Mouse (Mus musculus) embryonic facial prominence, embryonic 10.5 days (tissue): ENCODE data around the gene Rcor1. TPM values are rescaled to one million over a fixed set of nuclear protein-coding genes. Genes with fewer than 3 reads are reported as not detected.

ENCODE experiments used
- DNase-seq: peaks from one replicate; pipeline ENCODE4 v3.0.0-alpha.2; 2017; ENCODE audit warnings: low spot score
- H3K27ac ChIP-seq: fragments of 300-500 bp; sonication (generic); replicated peaks from 2 replicates; pipeline ENCODE4 v1.5.1; 2016; ENCODE audit warnings: mild to moderate bottlenecking
- H3K27me3 ChIP-seq: fragments of 300-500 bp; sonication (generic); replicated peaks from 2 replicates; pipeline ENCODE4 v1.6.1; 2016; ENCODE audit warnings: low read depth, mild to moderate bottlenecking; ENCODE audit not compliant: poor library complexity, severe bottlenecking
- H3K36me3 ChIP-seq: fragments of 300-500 bp; sonication (generic); replicated peaks from 2 replicates; pipeline ENCODE4 v1.6.1; 2016; ENCODE audit warnings: mild to moderate bottlenecking, moderate library complexity
- H3K4me1 ChIP-seq: fragments of 300-500 bp; sonication (generic); 2 replicates; pipeline ENCODE4 v1.6.1; 2016
- H3K4me3 ChIP-seq: fragments of 300-500 bp; sonication (generic); 2 replicates; pipeline ENCODE4 v1.5.1; 2016; ENCODE audit warnings: mild to moderate bottlenecking, moderate library complexity
- H3K9me3 ChIP-seq: fragments of 300-500 bp; sonication (generic); 2 replicates; pipeline ENCODE4 v1.6.1; 2016; ENCODE audit warnings: mild to moderate bottlenecking
- WGBS: fragments of 180-500 bp; shearing (Covaris S2); methylation state at CpG from one replicate; pipeline ENCODE4 v1.1.7; 2016; 5-methylcytosine and 5-hydroxymethylcytosine counted together
- polyA plus RNA-seq: library from polyadenylated mRNA; unstranded; fragments of >200 nt; fragmentation: Nextera tagmentation; extraction: Ambion mirVana; gene quantifications from 2 replicates; pipeline ENCODE4 v1.2.1, GENCODE M21; 2016

Rcor1 gene
- 7.4 and 8.0 TPM in 2 replicates for polyA plus RNA-seq

DNA sequence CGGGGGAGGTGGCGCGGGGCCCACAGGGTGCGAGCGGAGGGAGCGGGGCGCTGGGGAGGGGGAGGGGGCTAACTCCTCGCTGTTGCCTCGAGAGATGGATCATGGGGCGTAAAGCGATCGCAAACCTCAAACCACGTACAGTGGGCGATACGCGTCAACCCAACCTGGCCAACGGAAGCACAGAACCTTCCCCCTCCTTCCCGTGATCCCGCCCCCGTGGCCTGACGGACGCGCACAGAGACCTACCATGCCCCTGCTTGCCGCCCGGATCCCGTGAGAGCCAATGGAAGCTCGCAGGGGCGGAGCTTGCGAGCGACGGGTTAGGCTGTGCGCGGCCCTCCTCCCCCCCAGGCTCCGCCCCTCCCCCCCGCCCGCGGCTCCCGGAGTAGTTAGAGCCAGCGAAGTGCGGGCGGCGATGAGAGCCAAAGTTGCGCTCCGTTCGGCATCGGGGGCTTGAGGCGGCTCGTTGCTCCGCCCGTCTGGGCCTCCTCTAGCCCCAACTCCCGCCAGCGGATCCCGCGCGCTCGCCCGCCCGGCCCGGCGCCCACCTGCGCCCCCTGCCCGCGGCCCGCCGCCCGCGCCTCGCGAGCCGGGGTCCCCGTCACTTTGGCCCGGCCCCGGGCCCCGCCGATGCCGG is at the start of gene Rcor1:
Gene Rcor1, plus strand, starts transcription at position 376 of the 637 bp plus-strand sequence.
- peak within 1 kb of the TSS; percentile 98 for H3K4me3 ChIP-seq
- H3K9me3 ChIP-seq: no peaks in the 10 kb centered on the region
- H3K4me1 ChIP-seq: peaks cover 40% of the 10 kb centered on the region
- H3K36me3 ChIP-seq: peaks cover 19% of the 10 kb centered on the region
- WGBS: under 1% methylated on average over 76 of the region's 76 CpGs
- H3K27ac ChIP-seq: peak within 1 kb of the TSS; percentile 97
- H3K27me3 ChIP-seq: no peaks in the 10 kb centered on the region
- peak; percentile 100 for DNase-seq

DNA sequence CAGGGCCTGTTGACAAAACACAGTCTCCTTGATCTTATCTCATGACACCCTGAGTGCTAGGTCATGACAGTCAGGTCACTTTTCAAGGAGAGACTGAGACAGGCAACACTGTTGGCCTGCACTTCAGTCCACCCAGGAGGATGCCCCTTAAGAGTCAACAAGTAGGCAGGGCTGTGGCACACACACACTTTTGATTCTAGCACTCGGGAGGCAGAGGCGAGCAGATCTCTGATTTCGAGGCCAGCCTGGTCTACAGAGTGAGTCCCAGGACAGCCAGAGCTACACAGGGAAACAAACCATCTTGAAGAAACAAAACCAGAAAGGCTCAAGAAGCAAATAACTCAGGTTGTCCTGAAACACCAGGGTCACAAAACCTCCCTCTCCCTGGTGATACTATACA is 49.7 kb upstream of the Rcor1 start:
- H3K27ac ChIP-seq: no peak overlapping the region
- DNase-seq: no peak
- WGBS: 83% methylated on average over 3 of the region's 3 CpGs
- H3K9me3 ChIP-seq: no peaks in the 10 kb centered on the region
- no peaks in the 10 kb centered on the region for H3K36me3 ChIP-seq
- H3K27me3 ChIP-seq: no peaks in the 10 kb centered on the region
- no peak overlapping the region for H3K4me3 ChIP-seq
- H3K4me1 ChIP-seq: peaks cover 23% of the 10 kb centered on the region

DNA sequence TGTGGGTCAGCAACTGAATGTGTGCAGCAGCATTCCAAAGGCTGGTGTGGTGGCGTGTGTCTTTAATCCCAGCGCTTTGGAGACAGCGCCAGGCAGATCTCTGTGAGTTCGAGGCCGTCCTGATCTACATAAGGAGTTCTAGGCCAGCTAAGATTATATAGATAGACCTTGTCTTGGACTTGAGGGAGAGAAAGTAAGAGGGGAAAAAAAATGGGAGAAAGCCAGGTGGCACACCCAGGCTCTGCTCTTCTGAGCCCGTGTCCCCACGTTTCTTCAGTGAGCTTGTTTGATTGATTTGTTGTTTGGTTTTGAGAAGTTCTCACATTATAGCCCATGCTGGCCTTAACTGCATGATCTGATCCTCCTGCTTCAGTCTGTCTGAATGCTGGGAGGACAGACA is 48.7 kb upstream of the Rcor1 start:
- Histone ChIP-seq H3K9me3 (no peaks in the 10 kb centered on the region), H3K27me3 (no peaks in the 10 kb centered on the region), H3K4me1 (peaks cover 27% of the 10 kb centered on the region), H3K36me3 (no peaks in the 10 kb centered on the region), H3K4me3 (no peak overlapping the region), H3K27ac (no peak overlapping the region)
- DNase-seq: no peak
- WGBS: 93% methylated on average over 7 of the region's 7 CpGs

- Histone ChIP-seq H3K4me1 (peaks cover 27% of the 10 kb centered on the region), H3K9me3 (no peaks in the 10 kb centered on the region), H3K27ac (peak overlapping the region; percentile 91), H3K4me3 (peak overlapping the region; percentile 67), H3K27me3 (no peaks in the 10 kb centered on the region), H3K36me3 (no peaks in the 10 kb centered on the region)
- peak; percentile 88 for DNase-seq
- 1% methylated on average over 23 of the region's 23 CpGs for WGBS
Measured at GRCm38 (mm10) chr12:110991361-110992127, 47.6 kb upstream of the Rcor1 start.

DNA sequence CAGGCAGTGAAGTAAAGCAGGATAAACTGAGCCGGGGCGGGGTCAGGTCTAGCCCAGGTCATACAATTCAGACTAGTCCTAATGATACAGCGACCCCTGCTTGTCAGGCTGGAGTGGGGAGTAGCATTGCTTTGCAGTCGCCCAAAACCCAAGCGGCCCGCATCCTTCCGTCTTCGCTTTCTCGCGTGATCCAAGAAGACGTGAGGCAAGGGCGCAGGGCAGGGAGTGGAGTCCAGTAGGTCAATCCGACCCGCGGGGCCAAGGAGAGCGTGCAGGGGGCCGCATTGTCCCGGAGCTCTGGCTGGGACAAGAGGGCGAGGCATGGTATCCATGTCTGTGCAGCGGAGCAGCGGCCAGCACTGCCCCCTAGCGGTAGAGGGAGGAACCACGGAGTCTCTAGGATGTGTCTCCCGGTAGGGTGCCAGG is 47.0 kb upstream of the Rcor1 start:
- Histone ChIP-seq H3K4me3 (peak overlapping the region; percentile 67), H3K9me3 (no peaks in the 10 kb centered on the region), H3K27ac (peak overlapping the region; percentile 91), H3K36me3 (no peaks in the 10 kb centered on the region), H3K27me3 (no peaks in the 10 kb centered on the region), H3K4me1 (peaks cover 27% of the 10 kb centered on the region)
- WGBS: under 1% methylated on average over 24 of the region's 24 CpGs
- DNase-seq: peak; percentile 93

DNA sequence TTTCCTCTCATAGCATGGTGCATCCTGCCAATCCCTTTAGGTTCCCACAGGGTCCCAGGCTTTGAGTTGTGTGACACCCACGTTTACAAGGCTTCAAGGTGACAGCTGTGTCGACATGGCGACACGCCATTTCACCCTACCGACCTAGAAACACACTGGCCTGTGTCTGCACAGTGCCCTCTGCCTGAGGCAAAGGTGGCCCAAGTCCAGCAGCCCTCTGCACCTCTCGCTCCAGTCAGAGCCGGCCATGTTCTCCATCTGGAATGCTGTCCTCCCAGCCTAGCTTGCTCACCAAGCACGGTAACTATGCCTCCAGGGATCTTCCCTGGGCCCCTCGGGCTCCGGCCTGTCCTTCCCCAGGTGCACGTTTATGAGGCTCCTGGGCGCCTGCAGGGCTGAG is 46.4 kb upstream of the Rcor1 start:
- peak overlapping the region; percentile 91 for H3K27ac ChIP-seq
- no peak for DNase-seq
- H3K4me3 ChIP-seq: peak overlapping the region; percentile 67
- WGBS: 79% methylated on average over 12 of the region's 12 CpGs
- peaks cover 2% of the 10 kb centered on the region; the same call in 1 of the 2 replicates for H3K9me3 ChIP-seq
- H3K4me1 ChIP-seq: peaks cover 27% of the 10 kb centered on the region
- H3K36me3 ChIP-seq: no peaks in the 10 kb centered on the region
- H3K27me3 ChIP-seq: no peaks in the 10 kb centered on the region

GRCm38 (mm10) chr12:110993226-110993625 is 45.9 kb upstream of the Rcor1 start:
- DNase-seq: no peak
- Histone ChIP-seq H3K36me3 (no peaks in the 10 kb centered on the region), H3K4me1 (peaks cover 27% of the 10 kb centered on the region), H3K4me3 (no peak overlapping the region), H3K27ac (no peak overlapping the region), H3K27me3 (no peaks in the 10 kb centered on the region), H3K9me3 (peaks cover 4% of the 10 kb centered on the region; the same call in 1 of the 2 replicates)
- 81% methylated on average over 3 of the region's 3 CpGs for WGBS

DNA sequence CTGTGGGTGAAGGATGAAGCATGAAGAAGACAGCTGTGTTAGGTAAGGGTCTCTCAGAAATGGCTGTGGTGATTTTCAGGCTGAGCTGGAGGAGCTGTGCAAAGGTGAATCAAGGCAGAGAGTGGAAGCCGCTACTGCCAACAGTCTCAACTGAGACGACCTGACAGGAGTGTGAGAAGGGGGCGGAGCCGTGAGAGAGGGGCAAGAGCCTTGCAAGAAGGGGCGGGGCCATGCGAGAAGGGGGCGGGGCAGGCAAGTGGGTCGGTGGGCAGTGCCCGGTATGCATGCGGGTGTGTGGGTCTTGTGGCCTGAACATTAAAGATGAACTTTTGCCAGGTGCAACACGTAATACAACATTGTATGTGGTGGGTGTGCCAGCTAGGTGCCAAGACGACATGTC is 44.5 kb upstream of the Rcor1 start:
- peaks cover 27% of the 10 kb centered on the region for H3K4me1 ChIP-seq
- H3K4me3 ChIP-seq: no peak overlapping the region
- no peak overlapping the region for H3K27ac ChIP-seq
- no peak for DNase-seq
- H3K36me3 ChIP-seq: no peaks in the 10 kb centered on the region
- H3K27me3 ChIP-seq: no peaks in the 10 kb centered on the region
- WGBS: 40% methylated on average over 12 of the region's 12 CpGs
- H3K9me3 ChIP-seq: peaks cover 8% of the 10 kb centered on the region; the same call in 1 of the 2 replicates

DNA sequence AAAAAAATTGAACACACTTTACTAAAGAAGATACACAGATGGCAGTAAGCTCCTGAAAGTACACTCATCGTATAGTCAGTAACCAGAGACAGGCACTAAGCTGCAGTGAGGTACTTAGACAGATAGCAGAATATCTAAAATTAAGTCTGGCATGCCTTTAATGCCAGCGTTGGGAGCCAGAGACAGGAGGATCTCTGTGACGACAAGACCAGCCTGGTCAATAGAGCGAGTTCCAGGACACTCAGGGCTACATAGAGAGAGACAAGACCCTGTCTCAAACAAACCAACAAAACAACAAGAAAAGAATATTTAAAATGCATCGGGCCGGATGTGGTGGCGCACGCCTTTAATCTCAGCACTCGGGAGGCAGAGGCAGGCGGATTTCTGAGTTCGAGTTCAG is 41.1 kb upstream of the Rcor1 start:
- no peaks in the 10 kb centered on the region for H3K36me3 ChIP-seq
- DNase-seq: no peak
- H3K4me1 ChIP-seq: peaks cover 10% of the 10 kb centered on the region; the same call in 1 of the 2 replicates
- no peak overlapping the region for H3K27ac ChIP-seq
- 96% methylated on average over 11 of the region's 11 CpGs for WGBS
- peaks cover 8% of the 10 kb centered on the region; the same call in 1 of the 2 replicates for H3K9me3 ChIP-seq
- H3K4me3 ChIP-seq: no peak overlapping the region
- H3K27me3 ChIP-seq: no peaks in the 10 kb centered on the region

- 77% methylated on average over 2 of the region's 2 CpGs for WGBS
- 0 out of 2 replicates have a peak, but pooled peaks cover 4% of the 10 kb centered on the region for H3K4me1 ChIP-seq
Measured at GRCm38 (mm10) chr12:110999820-111000219, 39.3 kb upstream of the Rcor1 start.

DNA sequence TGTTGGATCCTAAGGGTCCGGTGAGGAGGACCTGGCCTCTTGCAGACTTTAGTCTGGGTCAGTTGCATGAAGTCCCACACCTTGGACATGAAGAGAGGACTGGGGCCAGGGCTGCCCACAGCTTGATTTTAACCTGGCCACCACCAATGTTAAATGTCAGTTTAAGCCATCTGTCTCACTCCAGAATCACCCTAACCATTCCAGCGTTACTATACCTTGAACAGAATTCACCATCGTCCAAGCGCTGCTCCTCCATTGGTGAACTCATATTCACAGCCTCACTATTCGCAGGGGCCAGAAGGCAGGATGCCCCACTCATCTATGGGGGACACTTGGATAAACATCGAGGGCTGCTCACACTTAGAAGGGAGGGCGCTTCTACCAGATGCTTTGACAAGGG is 38.2 kb upstream of the Rcor1 start:
- Histone ChIP-seq H3K4me1 (peaks cover 11% of the 10 kb centered on the region), H3K36me3 (no peaks in the 10 kb centered on the region), H3K9me3 (peaks cover 8% of the 10 kb centered on the region; the same call in 1 of the 2 replicates), H3K4me3 (no peak overlapping the region), H3K27me3 (no peaks in the 10 kb centered on the region), H3K27ac (no peak overlapping the region)
- no peak for DNase-seq
- 89% methylated on average over 7 of the region's 7 CpGs for whole genome bisulfite sequencing

More at GRCm38 (mm10) chr12:110999820-111000219, 39.3 kb upstream of the Rcor1 start:
- Histone ChIP-seq H3K9me3 (peaks cover 8% of the 10 kb centered on the region; the same call in 1 of the 2 replicates), H3K36me3 (no peaks in the 10 kb centered on the region), H3K27ac (no peak overlapping the region), H3K4me3 (no peak overlapping the region), H3K27me3 (no peaks in the 10 kb centered on the region)
- no peak for DNase-seq

DNA sequence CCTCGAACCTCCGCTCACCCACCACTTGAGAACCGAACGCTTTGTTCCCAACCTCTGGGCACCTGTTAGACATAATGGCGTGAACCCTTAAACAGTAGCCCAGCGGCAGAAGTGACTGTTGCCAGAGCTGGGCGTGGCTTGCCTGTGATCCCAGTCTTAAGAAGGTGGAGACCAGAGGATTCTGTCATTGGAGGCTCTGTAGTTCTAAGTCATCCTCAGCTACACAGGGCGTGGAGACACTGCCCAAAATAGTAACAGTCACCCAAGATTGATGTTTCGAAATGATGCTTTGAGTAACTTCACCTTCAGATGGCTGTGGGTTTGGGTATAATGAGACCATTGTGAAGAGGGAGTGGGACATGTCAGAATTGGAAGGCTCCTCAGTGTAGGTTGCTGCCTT is 35.0 kb upstream of the Rcor1 start:
- H3K27me3 ChIP-seq: no peaks in the 10 kb centered on the region
- H3K4me1 ChIP-seq: peaks cover 42% of the 10 kb centered on the region
- no peak overlapping the region for H3K27ac ChIP-seq
- no peaks in the 10 kb centered on the region for H3K36me3 ChIP-seq
- WGBS: 82% methylated on average over 9 of the region's 9 CpGs
- no peak for DNase-seq
- no peaks in the 10 kb centered on the region for H3K9me3 ChIP-seq
- H3K4me3 ChIP-seq: no peak overlapping the region

DNA sequence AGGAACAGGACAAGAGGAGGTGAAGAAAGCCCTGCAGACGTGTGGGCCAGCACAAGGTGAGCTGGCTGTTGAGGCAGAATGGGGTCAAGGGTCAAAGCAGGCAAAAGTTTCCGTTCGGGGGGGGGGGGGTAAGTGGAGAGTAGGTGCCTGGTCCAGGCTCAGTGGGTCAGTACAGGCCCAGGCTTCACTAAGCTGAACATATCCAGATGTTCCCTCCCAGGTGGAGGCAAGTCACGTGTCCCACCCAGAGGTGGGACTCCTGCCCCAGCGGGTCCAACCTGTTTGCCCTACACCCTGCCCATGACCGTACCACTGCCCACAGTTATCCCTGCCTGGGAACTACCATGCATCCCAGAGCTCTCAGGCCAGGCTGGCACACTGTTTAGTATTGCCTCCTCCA is 33.3 kb upstream of the Rcor1 start:
- Histone ChIP-seq H3K4me3 (no peak overlapping the region), H3K27me3 (no peaks in the 10 kb centered on the region), H3K9me3 (no peaks in the 10 kb centered on the region), H3K4me1 (peaks cover 41% of the 10 kb centered on the region), H3K36me3 (no peaks in the 10 kb centered on the region), H3K27ac (peak overlapping the region; percentile 66; the same call in 1 of the 2 replicates)
- 71% methylated on average over 6 of the region's 6 CpGs for WGBS
- DNase-seq: no peak
